39 mouse cellular contexts compared by ENCODE assay signal in the genomic region with DNA sequence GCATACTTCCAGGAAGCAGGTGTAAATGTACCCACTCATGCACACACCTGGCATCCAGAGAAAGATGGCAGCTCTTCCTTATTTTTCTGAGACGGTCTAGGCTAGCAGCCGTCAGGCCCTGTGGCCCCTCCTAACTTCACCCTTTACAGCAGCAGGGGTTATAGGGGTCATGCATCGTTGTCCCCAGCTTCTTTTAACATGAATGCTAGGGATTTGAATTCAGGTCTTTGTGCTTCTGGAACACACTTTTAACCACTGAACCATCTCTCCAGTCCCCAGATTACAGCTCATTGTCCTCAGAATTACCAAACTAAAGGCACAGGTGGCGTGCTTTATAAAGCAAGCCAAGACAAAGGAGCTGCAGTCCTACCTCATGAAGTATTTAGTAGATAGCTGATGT. TPM values are rescaled to one million over a fixed set of nuclear protein-coding genes. Genes with fewer than 3 reads are reported as not detected.
"Had no signal": no experiment of that assay in that cellular context is flagged by ENCODE, and none has a peak within 500 bp of the region (broad histone marks: within the 10 kb centered on the region; RNA-seq: fewer than 3 reads in every experiment).

No protein-coding gene starts in this region.

- H3K4me1 ChIP-seq: limb, embryonic 10.5 days; limb, embryonic 12.5 days; limb, embryonic 13.5 days; limb, embryonic 15.5 days; liver, embryonic 12.5 days; liver, embryonic 13.5 days; liver, embryonic 15.5 days; lung, embryonic 15.5 days; megakaryocyte, embryonic 14.5 days; midbrain, embryonic 12.5 days; midbrain, embryonic 15.5 days; neural tube, embryonic 12.5 days had no signal

- H3K27ac ChIP-seq: limb, embryonic 10.5 days; limb, embryonic 12.5 days; limb, embryonic 13.5 days; limb, embryonic 15.5 days; liver, embryonic 12.5 days; liver, embryonic 13.5 days; liver, embryonic 14.5 days; liver, embryonic 15.5 days; lung, embryonic 15.5 days; macrophage; midbrain, embryonic 10.5 days; midbrain, embryonic 12.5 days; midbrain, embryonic 15.5 days; neural tube, embryonic 12.5 days had no signal

- H3K9me3 ChIP-seq: limb, embryonic 10.5 days; limb, embryonic 12.5 days; limb, embryonic 13.5 days; limb, embryonic 15.5 days; liver, embryonic 12.5 days; liver, embryonic 13.5 days; liver, embryonic 15.5 days; lung, embryonic 15.5 days; midbrain, embryonic 10.5 days; midbrain, embryonic 12.5 days; midbrain, embryonic 15.5 days; neural tube, embryonic 12.5 days had no signal

- H3K4me3 ChIP-seq: limb, embryonic 10.5 days; limb, embryonic 12.5 days; limb, embryonic 13.5 days; limb, embryonic 15.5 days; liver, embryonic 12.5 days; liver, embryonic 13.5 days; liver, embryonic 15.5 days; lung, embryonic 15.5 days; megakaryocyte, embryonic 14.5 days; midbrain, embryonic 10.5 days; midbrain, embryonic 12.5 days; midbrain, embryonic 15.5 days; myocyte; neural tube, embryonic 12.5 days had no signal

- H3K36me3 ChIP-seq: limb, embryonic 10.5 days; limb, embryonic 12.5 days; limb, embryonic 13.5 days; limb, embryonic 15.5 days; liver, embryonic 12.5 days; liver, embryonic 13.5 days; liver, embryonic 15.5 days; lung, embryonic 15.5 days; midbrain, embryonic 10.5 days; midbrain, embryonic 12.5 days; midbrain, embryonic 15.5 days; neural tube, embryonic 12.5 days had no signal

- ATAC-seq: liver, embryonic 12.5 days; liver, postnatal 0 days; lung, postnatal 0 days; midbrain, embryonic 15.5 days; midbrain, embryonic 16.5 days had no signal

- H3K4me2 ChIP-seq: limb, embryonic 12.5 days; limb, embryonic 13.5 days; limb, embryonic 15.5 days; liver, embryonic 11.5 days; liver, embryonic 12.5 days; liver, embryonic 13.5 days; liver, embryonic 15.5 days; lung, embryonic 14.5 days; lung, embryonic 15.5 days; midbrain, embryonic 12.5 days; midbrain, embryonic 15.5 days; neural tube, embryonic 12.5 days had no signal

- DNase-seq: left cerebral cortex, postnatal 4 days; liver; liver, embryonic 13.5 days; liver, postnatal 0 days; lung, adult 18-20 months; lung, adult 2 months; lung, embryonic 14.5 days; lung, postnatal 10 days; lung, postnatal 14 days; lung, postnatal 36 days; lung, postnatal 4 days; midbrain, embryonic 14.5 days had no signal

- H3K27me3 ChIP-seq: limb, embryonic 13.5 days; limb, embryonic 15.5 days; liver, embryonic 12.5 days; liver, embryonic 13.5 days; liver, embryonic 15.5 days; lung, embryonic 15.5 days; megakaryocyte, embryonic 14.5 days; midbrain, embryonic 12.5 days; midbrain, embryonic 15.5 days; neural tube, embryonic 12.5 days had no signal

- H3K9ac ChIP-seq: limb, embryonic 12.5 days; limb, embryonic 13.5 days; limb, embryonic 15.5 days; liver, embryonic 12.5 days; liver, embryonic 13.5 days; liver, embryonic 14.5 days; liver, embryonic 15.5 days; liver, postnatal 0 days; lung, embryonic 14.5 days; lung, embryonic 15.5 days; midbrain, embryonic 12.5 days; midbrain, embryonic 15.5 days; neural tube, embryonic 12.5 days had no signal

RNA-seq across cellular contexts. Expression of a gene that starts 12.6 kb away (rescaled TPM):
- total RNA-seq: left cerebral cortex, postnatal 25 days; left cerebral cortex, postnatal 36 days; liver, adult 2 months; megakaryocyte progenitor cell, adult 5-6 weeks; megakaryocyte, adult 5-6 weeks; megakaryocyte-erythroid progenitor cell, adult 5-6 weeks; midbrain, postnatal 0 days had no signal
- polyA plus RNA-seq: liver, adult 2 months; liver, embryonic 12.5 days; liver, embryonic 13.5 days; liver, embryonic 14.5 days; liver, embryonic 15.5 days; liver, embryonic 16.5 days; liver, postnatal 0 days; lung, adult 2 months; lung, embryonic 14.5 days; lung, embryonic 15.5 days; lung, postnatal 0 days; macrophage; midbrain, embryonic 15.5 days; myocyte; neural tube, embryonic 11.5 days had no signal
